Mouse (Mus musculus) heart, embryonic 14.5 days (tissue): ENCODE data around the gene Lyrm9. TPM values are rescaled to one million over a fixed set of nuclear protein-coding genes. Genes with fewer than 3 reads are reported as not detected.

ENCODE experiments used
- ATAC-seq: fragments of 200-750 bp; cut with Nextera tagmentation; 2 replicates; pipeline ENCODE4 v1.8.0; 2017; ENCODE audit warnings: low read depth, moderate TSS enrichment; ENCODE audit not compliant: insufficient number of reproducible peaks, insufficient read depth, low FRiP score
- H3K27ac ChIP-seq, 2 experiments: fragments of 200-500 bp in 1 of 2; fragments of 300-500 bp in 1 of 2; sonication (generic) in 1 of 2; replicated peaks in 1 of 2; 2 replicates each; pipeline ENCODE4 v1.5.1; 2012 to 2014; ENCODE audit warnings: low read depth in 2 of 2, low read length in 2 of 2, control low read depth in 1 of 2, mild to moderate bottlenecking in 1 of 2, mixed read lengths in 1 of 2; ENCODE audit not compliant: control insufficient read depth in 1 of 2, insufficient read depth in 1 of 2
- H3K27me3 ChIP-seq: fragments of 300-500 bp; sonication (generic); 2 replicates; pipeline ENCODE4 v1.6.1; 2014; ENCODE audit warnings: mild to moderate bottlenecking, low read length, control low read depth; ENCODE audit not compliant: control insufficient read depth, insufficient read depth
- H3K36me3 ChIP-seq: fragments of 300-500 bp; sonication (generic); 2 replicates; pipeline ENCODE4 v1.6.1; 2014; ENCODE audit warnings: mild to moderate bottlenecking, control low read depth, low read length, mixed read lengths; ENCODE audit not compliant: control insufficient read depth, insufficient read depth
- H3K4me1 ChIP-seq, 2 experiments: fragments of 200-500 bp in 1 of 2; fragments of 300-500 bp in 1 of 2; sonication (generic) in 1 of 2; 2 replicates each; pipeline ENCODE4 v1.6.1; 2012 to 2014; ENCODE audit warnings: low read length in 2 of 2, control low read depth in 1 of 2, mixed read lengths in 1 of 2; ENCODE audit not compliant: control insufficient read depth in 2 of 2, insufficient read depth in 2 of 2
- H3K4me2 ChIP-seq: fragments of 300-500 bp; sonication (generic); 2 replicates; pipeline ENCODE4 v1.6.1; 2014; ENCODE audit warnings: mild to moderate bottlenecking, low read length
- H3K4me3 ChIP-seq, 2 experiments: fragments of 200-500 bp in 1 of 2; fragments of 300-500 bp in 1 of 2; sonication (generic) in 1 of 2; 2 replicates each; pipeline ENCODE4 v1.5.1; 2012 to 2014; ENCODE audit warnings: low read length in 2 of 2, mild to moderate bottlenecking in 2 of 2, control low read depth in 1 of 2, low read depth in 1 of 2, moderate library complexity in 1 of 2; ENCODE audit not compliant: control insufficient read depth in 1 of 2, insufficient read depth in 1 of 2
- H3K9ac ChIP-seq: fragments of 300-500 bp; sonication (generic); 2 replicates; pipeline ENCODE4 v1.6.1; 2014; ENCODE audit warnings: mild to moderate bottlenecking, low read length
- H3K9me3 ChIP-seq: fragments of 300-500 bp; sonication (generic); 2 replicates; pipeline ENCODE4 v1.6.1; 2016; ENCODE audit warnings: low read length, control low read depth; ENCODE audit not compliant: control insufficient read depth
- WGBS: fragments of 180-500 bp; shearing (Covaris S2); extraction: QIAGEN DNeasy Blood & Tissue Kit; methylation state at CpG from one replicate; pipeline ENCODE4 v1.1.7; 2014; 5-methylcytosine and 5-hydroxymethylcytosine counted together
- polyA plus RNA-seq: library from polyadenylated mRNA; unstranded; fragments of >200 nt; fragmentation: Nextera tagmentation; extraction: Ambion mirVana; gene quantifications from 2 replicates; pipeline ENCODE4 v1.2.1, GENCODE M21; 2014

Gene Lyrm9
- polyA plus RNA-seq, 1 experiment from 2014 or later = 41.2 TPM

- Histone ChIP-seq H3K4me3 (no peak overlapping the region), H3K4me2 (0 out of 2 replicates have a peak overlapping the region, but pooled peaks have one; percentile 11), H3K36me3 (no peaks in the 10 kb centered on the region), H3K27me3 (no peaks in the 10 kb centered on the region), H3K9me3 (no peaks in the 10 kb centered on the region), H3K4me1 (peaks cover 10 to 11% of the 10 kb centered on the region in 2 experiments), H3K9ac (no peak overlapping the region), H3K27ac (peak overlapping the region; percentile 54 to 86)
- ATAC-seq = peak; percentile 73
- 50% methylated on average over 14 of the region's 14 CpGs for WGBS
Observed at GRCm38 (mm10) chr11:78803587-78804316, 22.6 kb upstream of the Lyrm9 start.

- no peak overlapping the region for H3K4me2 ChIP-seq
- peaks cover 10 to 11% of the 10 kb centered on the region in 2 experiments for H3K4me1 ChIP-seq
- 91% methylated on average over 6 of the region's 6 CpGs for whole genome bisulfite sequencing
- no peak for ATAC-seq
- no peak overlapping the region for H3K27ac ChIP-seq
- no peaks in the 10 kb centered on the region for H3K9me3 ChIP-seq
- no peaks in the 10 kb centered on the region for H3K27me3 ChIP-seq
- no peak overlapping the region for H3K4me3 ChIP-seq
- no peak overlapping the region for H3K9ac ChIP-seq
- no peaks in the 10 kb centered on the region for H3K36me3 ChIP-seq
Observed at GRCm38 (mm10) chr11:78804551-78804950, 21.8 kb upstream of the Lyrm9 start.

DNA sequence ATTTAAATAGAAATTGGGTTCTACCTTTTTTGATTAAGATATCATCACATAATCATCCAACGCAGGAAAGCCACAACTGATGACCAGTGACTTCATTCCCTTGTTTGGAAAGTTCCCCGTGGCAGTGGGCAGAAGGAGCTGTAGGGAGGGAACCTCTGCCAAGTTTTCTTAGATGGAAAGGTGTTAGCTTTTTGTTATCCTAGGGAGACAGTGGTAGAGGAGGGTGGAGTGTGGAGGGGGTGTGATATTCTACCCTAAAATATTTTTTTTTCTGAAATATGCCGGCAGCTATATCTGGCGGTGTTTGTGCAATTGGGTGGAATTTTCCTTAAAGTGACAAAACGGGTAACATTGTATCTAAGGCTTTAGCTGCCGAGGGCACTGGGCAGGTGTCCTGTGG lies 21.2 kb upstream of the Lyrm9 start:
- Histone ChIP-seq H3K4me1 (peaks cover 10 to 11% of the 10 kb centered on the region in 2 experiments), H3K4me2 (no peak overlapping the region), H3K9ac (no peak overlapping the region), H3K36me3 (no peaks in the 10 kb centered on the region), H3K27ac (no peak overlapping the region), H3K27me3 (no peaks in the 10 kb centered on the region), H3K9me3 (no peaks in the 10 kb centered on the region), H3K4me3 (no peak overlapping the region)
- 70% methylated on average over 6 of the region's 6 CpGs for WGBS
- no peak for ATAC-seq

DNA sequence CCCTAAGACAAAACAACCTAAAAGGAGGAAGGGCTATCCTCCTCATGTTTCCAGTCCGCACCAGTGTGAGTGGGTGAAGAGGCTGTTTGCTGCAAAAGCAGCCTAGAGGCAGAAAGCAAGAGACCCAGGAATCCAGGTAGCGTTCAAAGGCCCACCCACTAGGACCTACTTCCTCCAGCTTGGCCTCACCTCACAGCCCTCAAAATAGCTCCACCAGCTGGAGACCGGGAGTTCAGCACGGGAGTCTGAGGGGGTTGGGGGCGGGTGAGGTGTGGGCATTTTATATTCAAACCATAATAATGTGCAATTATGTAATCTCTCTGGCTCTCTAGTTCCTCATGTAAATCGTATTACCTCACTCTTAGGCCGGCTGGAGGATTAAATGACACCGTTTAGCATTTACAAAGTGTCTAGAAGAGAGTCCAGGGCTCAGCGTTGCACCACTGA lies 20.7 kb upstream of the Lyrm9 start:
- no peak for ATAC-seq
- WGBS = 44% methylated on average over 9 of the region's 9 CpGs
- H3K36me3 ChIP-seq = no peaks in the 10 kb centered on the region

GRCm38 (mm10) chr11:78807341-78808108 lies 18.9 kb upstream of the Lyrm9 start:
- 49% methylated on average over 6 of the region's 6 CpGs for WGBS
- Histone ChIP-seq H3K27ac (no peak overlapping the region), H3K9me3 (no peaks in the 10 kb centered on the region), H3K4me2 (no peak overlapping the region), H3K27me3 (no peaks in the 10 kb centered on the region), H3K36me3 (no peaks in the 10 kb centered on the region), H3K4me3 (no peak overlapping the region), H3K4me1 (peaks cover 10 to 11% of the 10 kb centered on the region in 2 experiments), H3K9ac (no peak overlapping the region)
- no peak for ATAC-seq

More for the DNA sequence above, 20.7 kb upstream of the Lyrm9 start:
- Histone ChIP-seq H3K4me3 (no peak overlapping the region), H3K9ac (no peak overlapping the region), H3K27me3 (no peaks in the 10 kb centered on the region), H3K4me2 (no peak overlapping the region), H3K27ac (no peak overlapping the region), H3K9me3 (no peaks in the 10 kb centered on the region), H3K4me1 (peaks cover 10 to 11% of the 10 kb centered on the region in 2 experiments)

DNA sequence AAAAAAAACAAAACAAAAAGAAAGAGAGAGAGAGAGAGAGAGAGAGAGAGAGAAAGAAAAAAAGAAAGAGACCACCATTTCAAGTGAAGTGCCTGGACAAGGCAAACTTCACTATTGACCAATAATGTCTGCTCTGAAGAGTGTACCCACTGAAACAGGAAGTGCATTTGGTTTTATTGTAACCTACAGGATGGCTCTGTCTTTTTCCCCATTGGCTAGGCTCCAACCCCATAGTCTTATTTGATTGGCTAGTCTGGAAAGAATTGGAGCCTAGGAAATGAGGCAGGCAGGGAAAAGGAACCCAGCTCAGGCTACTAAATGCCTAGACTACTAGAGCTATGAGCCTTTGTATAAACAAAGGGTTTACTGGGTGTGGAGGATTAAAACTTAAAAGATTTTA lies 17.0 kb upstream of the Lyrm9 start:
- H3K4me3 ChIP-seq = no peak overlapping the region
- H3K4me2 ChIP-seq = no peak overlapping the region
- H3K36me3 ChIP-seq = no peaks in the 10 kb centered on the region
- peaks cover 0 to 4% of the 10 kb centered on the region in 2 experiments; a peak in 2 of 4 replicates for H3K4me1 ChIP-seq
- H3K27ac ChIP-seq = no peak overlapping the region
- no peaks in the 10 kb centered on the region for H3K27me3 ChIP-seq
- no peaks in the 10 kb centered on the region for H3K9me3 ChIP-seq
- no peak for ATAC-seq
- no peak overlapping the region for H3K9ac ChIP-seq

DNA sequence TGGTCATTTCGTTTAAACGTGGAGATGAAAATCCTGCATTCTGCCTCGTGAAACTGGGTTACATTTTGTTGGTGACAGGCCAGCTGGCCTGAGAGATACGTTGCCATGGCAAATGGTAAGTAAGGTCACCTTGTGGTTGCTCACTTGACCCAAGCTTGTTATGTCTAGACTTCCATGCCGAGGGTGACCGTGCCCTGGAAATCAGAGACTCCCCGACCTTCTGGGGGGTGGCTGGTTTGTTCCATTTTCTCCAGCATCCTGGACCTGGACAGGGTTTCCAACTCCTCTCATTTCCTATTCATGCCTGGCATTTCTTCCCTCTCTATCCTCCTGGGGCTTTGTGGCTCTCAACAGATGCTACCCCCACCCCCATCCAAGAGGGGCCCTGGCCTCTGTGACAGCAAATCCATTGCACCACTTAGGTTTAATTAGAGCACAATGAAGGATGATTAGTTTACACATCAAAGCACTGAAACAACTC lies 11.9 kb upstream of the Lyrm9 start:
- ATAC-seq = no peak
- Histone ChIP-seq H3K27me3 (no peaks in the 10 kb centered on the region), H3K4me1 (peaks cover 0 to 2% of the 10 kb centered on the region in 2 experiments; a peak in 1 of 4 replicates), H3K27ac (no peak overlapping the region), H3K4me2 (no peak overlapping the region), H3K36me3 (no peaks in the 10 kb centered on the region), H3K9ac (no peak overlapping the region), H3K9me3 (no peaks in the 10 kb centered on the region), H3K4me3 (no peak overlapping the region)
- WGBS = 63% methylated on average over 7 of the region's 7 CpGs
